Mouse (Mus musculus): ENCODE results near the gene Mapk8ip2.
"Not testable (repeated sequence)": the region's sequence is repeated elsewhere in the genome, so short reads cannot be mapped to it uniquely, and the experiment has no call there.

Mapk8ip2 gene

GRCm38 (mm10) chr15:89453865-89454478 lies at the start of gene Mapk8ip2:
Gene Mapk8ip2, plus strand, starts transcription at chr15:89453913.
- no peak for DNase-seq (ENCODE audit: low read depth in 2 of 2, low spot score in 2 of 2)

GRCm38 (mm10) chr15:89404831-89405623 lies 48.7 kb upstream of the Mapk8ip2 start:
- DNase-seq (ENCODE audit: low read depth in 2 of 2, low spot score in 2 of 2), result no peak

DNA sequence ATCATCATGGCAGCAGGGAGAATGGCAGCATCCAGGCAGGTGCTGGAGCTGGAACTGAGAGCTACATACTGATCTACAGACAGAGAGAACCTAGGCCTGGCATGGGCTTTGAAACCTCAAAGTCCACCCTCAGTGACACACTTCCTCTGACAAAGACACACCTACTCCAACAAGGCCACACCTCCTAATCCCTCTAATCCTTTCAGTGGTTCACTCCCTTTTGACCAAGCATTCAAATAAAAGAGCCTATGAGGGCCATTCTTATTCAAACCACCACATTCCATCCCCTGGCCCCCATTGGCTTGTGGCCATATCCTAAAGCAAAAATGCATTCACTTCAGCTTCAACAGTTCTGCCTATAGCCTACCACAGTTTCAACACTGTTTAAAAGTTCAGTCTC lies 47.0 kb upstream of the Mapk8ip2 start:
- no peak for DNase-seq (ENCODE audit: low read depth in 2 of 2, low spot score in 2 of 2)

DNA sequence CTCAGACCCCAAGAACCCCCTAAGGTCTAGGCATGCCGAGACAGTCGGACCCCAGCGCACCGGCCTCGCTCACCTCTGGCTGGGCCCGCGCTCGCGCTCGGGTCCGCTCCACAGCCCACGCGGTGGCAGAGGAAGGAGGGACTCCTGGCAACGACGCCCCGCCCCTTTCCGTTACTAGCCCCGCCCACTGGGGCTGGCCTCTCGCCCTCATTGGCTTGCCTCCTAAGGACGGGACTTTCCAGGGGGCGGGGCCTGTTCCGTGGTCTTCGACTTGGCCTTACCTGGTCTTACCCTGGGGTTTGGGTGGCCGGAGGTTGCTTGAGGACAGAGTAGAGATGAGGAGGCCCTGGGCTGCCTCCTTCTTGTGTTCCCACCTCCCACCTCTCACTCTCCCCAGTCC lies 43.6 kb upstream of the Mapk8ip2 start, which contains the start of gene Syce3:
TSS of gene Syce3 (minus strand) at position 386 of the 400 bp plus-strand sequence.
- DNase-seq (ENCODE audit: low read depth in 2 of 2, low spot score in 2 of 2), result no peak

DNA sequence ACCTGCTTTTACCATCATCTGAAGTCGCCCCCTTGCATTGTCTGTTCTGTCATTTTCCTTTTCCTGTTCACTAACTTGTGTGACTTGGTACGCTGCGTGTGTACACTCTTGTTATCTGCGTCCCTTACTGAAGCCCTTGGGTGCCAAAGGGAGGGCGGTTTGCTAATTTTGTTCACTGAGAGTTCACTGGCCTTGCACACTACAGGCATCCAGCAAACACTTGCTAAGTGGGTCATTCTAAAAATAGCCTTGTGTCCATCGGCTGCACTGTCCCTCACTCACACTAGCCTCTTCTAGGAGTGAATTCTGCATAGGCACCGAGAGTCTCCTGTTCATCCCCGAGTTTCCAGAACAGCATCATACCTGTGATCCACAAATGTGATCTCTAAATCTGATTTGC lies 38.4 kb upstream of the Mapk8ip2 start:
- no peak for DNase-seq (ENCODE audit: low read depth in 2 of 2, low spot score in 2 of 2)

DNA sequence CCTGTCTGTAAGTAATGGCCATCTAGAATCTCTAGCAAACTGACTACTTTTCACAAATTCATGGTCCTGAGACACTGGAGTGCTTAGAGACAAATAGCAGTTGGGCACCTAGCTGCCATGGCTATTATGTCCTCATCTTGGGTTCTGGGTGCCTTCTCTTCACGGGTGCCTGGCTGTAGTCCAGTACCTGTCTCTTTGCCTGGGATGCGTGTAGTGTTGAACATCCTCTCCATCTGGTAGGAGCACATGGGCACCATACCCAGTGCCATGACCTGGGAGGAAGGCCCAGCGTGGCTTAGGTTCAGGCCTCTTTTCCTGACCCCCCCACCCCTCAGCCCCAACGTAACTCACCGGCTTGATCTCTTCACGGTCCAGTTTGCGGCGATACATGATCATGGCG lies 31.8 kb upstream of the Mapk8ip2 start:
- no peak for DNase-seq (ENCODE audit: low read depth in 2 of 2, low spot score in 2 of 2)

DNA sequence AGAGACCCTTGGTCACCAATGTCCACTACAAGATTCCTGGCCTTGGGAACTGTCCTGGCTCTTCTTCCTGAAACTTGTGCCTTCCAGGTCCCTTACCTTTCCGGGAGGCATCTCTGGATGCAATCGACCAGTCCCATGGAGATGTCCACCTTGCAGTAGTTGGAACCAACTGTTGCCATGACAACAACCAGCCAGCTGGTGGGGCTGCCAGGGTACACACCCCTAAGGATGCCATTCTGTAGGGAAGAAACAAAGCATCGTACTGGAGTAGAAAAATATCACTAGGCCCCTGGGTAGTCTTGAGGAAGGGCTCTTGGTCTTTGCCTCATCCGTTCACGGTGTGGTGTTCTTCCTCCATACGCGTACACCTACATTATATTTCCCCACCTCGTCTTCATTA lies 29.1 kb upstream of the Mapk8ip2 start:
- DNase-seq (ENCODE audit: low read depth in 2 of 2, low spot score in 2 of 2), result no peak

DNA sequence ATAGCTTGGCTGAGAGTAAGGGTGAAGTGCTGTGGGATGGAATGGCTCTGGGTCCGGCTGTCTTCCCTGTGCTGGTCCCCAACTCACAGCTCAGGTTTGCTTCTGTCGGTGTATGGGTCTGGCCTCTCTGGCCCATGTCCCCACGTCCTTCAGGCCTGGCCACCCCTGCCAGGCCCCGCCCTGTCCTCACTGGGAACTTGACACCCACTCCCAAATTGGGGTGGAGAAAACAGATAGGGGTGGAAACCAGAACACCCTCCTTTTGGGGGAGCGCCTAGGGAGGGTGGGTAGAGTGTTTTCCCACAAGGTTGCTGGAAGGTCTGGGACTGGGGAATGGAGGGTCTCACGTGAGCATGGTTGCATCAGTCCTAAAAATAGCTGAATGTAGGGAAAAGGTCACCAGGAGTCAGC lies 28.0 kb upstream of the Mapk8ip2 start, which contains the start of gene Cpt1b:
TSS of gene Cpt1b (minus strand) at position 153 of the 411 bp plus-strand sequence.
- DNase-seq (ENCODE audit: low read depth in 2 of 2, low spot score in 2 of 2), result no peak

DNA sequence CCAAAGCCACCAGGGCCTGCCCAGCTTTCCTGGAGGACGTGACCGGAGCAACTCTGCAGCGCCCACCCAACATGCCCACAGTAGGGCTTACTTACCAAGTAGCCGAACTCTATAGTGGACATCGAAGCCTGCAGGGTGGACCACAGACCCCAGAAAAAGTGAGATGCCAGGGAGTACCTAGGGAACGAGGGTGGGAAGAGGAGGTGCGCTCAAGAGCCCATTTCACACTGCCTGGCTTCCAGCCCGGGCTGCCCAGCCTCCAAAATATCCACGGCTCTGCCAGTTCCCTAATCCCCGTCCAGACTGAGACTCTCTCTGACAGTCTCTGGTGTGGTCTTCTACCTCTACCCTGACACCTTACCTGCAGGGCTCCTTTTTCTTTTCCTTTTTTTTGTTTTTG lies 27.0 kb upstream of the Mapk8ip2 start:
- DNase-seq (ENCODE audit: low read depth in 2 of 2, low spot score in 2 of 2), result no peak

- DNase-seq (ENCODE audit: low read depth in 2 of 2, low spot score in 2 of 2), result no peak
These were observed 25.4 kb upstream of the Mapk8ip2 start for GRCm38 (mm10) chr15:89428136-89428790.

GRCm38 (mm10) chr15:89428821-89429351 lies 24.8 kb upstream of the Mapk8ip2 start:
- DNase-seq (ENCODE audit: low read depth in 2 of 2, low spot score in 2 of 2), result peak in 1 of 2 experiments; percentile 9

- peak; percentile 85 to 88 for DNase-seq (ENCODE audit: low read depth in 2 of 2, low spot score in 2 of 2)
These were observed 24.1 kb upstream of the Mapk8ip2 start, which contains the start of the genes C730034F03Rik, Gm44502 and Chkb for GRCm38 (mm10) chr15:89429352-89430221. Gene C730034F03Rik, plus strand, starts transcription at chr15:89429589. Gene Gm44502, minus strand, starts transcription at chr15:89429696. Gene Chkb, minus strand, starts transcription at chr15:89429908.

GRCm38 (mm10) chr15:89430341-89430740 lies 23.4 kb upstream of the Mapk8ip2 start:
- DNase-seq (ENCODE audit: low read depth in 2 of 2, low spot score in 2 of 2), result no peak

GRCm38 (mm10) chr15:89430771-89431170 lies 22.9 kb upstream of the Mapk8ip2 start:
- DNase-seq (ENCODE audit: low read depth in 2 of 2, low spot score in 2 of 2), result not testable (repeated sequence)

DNA sequence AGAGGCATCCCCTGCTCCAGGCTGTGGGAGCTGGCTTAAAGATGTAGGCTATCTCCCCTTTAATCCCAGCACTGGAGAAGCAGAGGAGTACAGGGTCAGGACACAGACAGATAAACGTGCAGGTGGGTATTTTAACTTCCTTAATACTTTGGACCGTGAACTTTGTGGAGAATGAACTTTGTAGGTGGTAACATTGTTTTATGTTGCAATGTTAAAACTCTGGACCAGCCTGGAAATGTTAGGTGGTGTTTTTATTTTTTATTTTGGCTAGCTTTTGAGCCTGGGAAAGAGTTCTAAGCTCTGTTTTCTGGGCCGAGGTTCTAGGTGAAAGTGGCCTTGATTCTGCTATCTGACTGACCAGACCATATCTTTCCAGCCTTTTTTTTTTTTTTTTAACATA lies 22.4 kb upstream of the Mapk8ip2 start:
- no peak for DNase-seq (ENCODE audit: low read depth in 2 of 2, low spot score in 2 of 2)

DNA sequence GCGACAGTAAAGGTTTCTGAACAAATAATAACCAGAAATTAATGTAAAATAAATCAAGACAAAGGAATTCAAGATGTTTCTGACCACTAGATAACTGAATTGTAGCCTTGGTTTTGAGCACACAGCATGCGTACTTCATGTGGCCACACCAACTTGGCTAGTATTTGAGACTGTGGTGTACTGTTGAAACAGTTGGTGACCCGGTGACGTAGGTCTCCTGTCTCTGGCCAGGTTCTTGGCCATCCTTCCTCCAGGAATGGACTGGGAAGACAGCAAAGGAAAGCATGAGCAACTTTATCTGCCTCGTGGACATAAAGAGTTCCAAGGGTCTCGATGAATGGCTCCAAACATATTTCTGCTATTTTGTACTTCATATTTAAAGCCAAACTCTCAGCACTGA lies 21.9 kb upstream of the Mapk8ip2 start:
- no peak for DNase-seq (ENCODE audit: low read depth in 2 of 2, low spot score in 2 of 2)

DNA sequence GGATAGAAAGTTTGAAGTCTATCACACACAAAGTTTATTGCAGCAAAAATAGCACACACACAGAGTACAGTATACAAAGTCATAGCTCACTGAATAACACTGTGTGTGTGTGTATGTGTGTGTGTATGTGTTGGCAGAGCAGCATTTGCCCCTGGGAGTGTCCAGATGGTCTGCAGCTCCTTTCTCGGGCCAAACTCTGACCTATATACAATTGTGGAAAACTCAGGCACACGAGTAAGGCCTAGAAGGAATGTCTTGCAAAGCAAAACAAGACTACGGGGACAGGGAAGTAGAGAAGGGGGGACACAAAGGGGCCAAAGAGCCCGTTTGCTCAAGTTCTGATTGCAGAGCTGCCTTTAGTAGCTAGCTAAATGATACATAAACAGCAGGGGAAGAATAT lies 20.8 kb upstream of the Mapk8ip2 start:
- no peak for DNase-seq (ENCODE audit: low read depth in 2 of 2, low spot score in 2 of 2)

DNA sequence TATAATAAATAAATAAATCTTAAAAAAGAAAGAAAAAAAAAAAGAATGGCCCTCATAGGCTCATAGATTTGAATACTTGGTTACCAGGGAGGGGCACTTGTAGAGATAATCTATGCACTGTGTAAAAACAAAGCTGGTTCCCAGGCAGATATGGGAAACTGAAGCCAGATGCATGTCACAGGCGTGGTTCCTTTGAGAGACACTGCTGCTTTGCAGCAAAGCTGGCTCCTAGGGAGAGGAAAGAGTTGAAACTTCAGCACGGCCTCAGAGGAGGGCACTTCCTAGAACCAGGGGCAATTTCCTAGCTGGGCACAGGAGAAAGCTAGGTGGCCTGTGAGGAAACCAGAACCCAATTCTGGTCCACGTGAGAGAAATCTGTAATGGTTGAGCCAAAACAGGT lies 19.6 kb upstream of the Mapk8ip2 start:
- no peak for DNase-seq (ENCODE audit: low read depth in 2 of 2, low spot score in 2 of 2)

DNA sequence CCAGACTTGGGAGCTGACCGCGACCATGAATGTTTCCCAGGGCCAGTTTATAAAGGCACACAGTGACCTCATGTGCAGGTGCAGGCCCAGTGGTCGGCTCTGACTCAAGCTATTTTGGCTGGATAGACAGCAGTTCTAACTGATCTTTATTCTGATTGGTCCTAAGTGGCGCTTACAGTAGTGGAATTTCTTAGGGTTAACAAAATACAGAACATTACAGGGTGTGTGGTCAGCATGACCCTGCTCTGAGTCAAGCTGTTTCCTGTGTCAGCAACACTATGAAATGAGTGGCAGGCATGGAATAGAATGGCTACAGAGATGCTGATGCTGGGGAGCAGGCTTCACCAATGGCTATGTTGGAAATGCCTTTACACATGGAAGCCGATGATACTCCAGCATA lies 17.8 kb upstream of the Mapk8ip2 start:
- no peak for DNase-seq (ENCODE audit: low read depth in 2 of 2, low spot score in 2 of 2)

- DNase-seq (ENCODE audit: low read depth in 2 of 2, low spot score in 2 of 2), result no peak
These were observed 11.1 kb upstream of the Mapk8ip2 start for GRCm38 (mm10) chr15:89442486-89443070.

Data from CD8-positive naive resting alpha-beta T cell, adult 2 months (primary cell).